Mouse (Mus musculus) G1E-ER4 (cell line): ENCODE measurements around the gene Itm2a. TPM values are rescaled to one million over a fixed set of nuclear protein-coding genes. Genes with fewer than 3 reads are reported as not detected.

ENCODE experiments used
- GATA1 ChIP-seq: IDR thresholded peaks from one replicate; pipeline ENCODE4 v1.8.0; 2012; ENCODE audit warnings: low read length, inconsistent platforms
- polyA plus RNA-seq: library from polyadenylated mRNA; stranded (reverse); fragments of >175 nt; gene quantifications from 2 replicates; pipeline ENCODE4 v1.2.3, GENCODE M21; 2012

The Itm2a gene
- 0.12 and 0.25 TPM in 2 replicates for polyA plus RNA-seq

DNA sequence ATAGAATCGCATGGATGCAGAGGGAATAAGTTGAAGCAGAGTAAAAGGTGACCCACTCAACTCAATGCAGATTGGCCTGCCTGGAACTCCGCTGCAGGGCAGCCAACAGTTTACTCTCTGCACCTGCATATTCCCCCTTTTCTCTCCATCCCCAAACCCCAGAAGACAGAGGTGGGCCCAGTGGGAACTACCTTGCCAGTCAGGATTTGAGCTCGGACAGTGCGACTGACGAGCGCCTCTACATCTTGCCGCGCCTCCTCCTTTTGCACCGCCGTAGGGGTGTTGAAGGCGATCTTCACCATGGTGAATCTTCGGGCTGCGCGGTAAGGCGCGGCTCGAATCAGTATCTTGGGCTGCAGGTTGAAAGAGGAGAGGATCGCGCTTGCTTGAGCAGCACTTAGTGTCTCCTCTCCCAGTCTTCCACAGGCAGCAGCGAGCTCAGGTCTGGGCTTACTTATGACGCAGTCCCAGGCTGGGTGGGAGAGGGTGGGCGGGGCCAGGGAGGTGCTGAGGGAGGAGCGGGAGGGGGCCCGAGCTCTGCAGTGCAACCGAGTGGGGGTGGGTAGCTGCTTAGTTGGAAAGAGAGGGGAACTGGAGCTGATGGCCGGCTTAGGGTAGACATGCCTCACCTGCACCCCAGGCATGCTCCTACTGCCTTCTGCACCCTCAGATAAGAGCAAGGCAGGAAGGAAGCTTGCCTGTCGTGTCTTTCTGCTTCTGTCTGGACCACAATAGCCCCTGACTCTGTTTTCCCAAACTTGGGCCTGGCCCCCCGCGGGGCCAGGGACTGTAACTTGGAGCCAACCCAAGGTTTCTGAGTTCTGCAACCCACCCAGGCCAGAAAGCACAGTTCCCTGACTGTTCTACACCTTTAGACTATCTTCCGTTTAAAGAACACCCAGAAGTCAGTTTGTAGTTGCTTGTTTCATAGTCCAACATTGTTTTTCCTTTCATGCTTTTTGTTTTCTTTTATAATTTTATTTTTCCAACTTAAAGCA lies at the start of gene Itm2a:
TSS of gene Itm2a (minus strand) at position 462 of the 998 bp plus-strand sequence.
- no peak for TF ChIP-seq GATA1

DNA sequence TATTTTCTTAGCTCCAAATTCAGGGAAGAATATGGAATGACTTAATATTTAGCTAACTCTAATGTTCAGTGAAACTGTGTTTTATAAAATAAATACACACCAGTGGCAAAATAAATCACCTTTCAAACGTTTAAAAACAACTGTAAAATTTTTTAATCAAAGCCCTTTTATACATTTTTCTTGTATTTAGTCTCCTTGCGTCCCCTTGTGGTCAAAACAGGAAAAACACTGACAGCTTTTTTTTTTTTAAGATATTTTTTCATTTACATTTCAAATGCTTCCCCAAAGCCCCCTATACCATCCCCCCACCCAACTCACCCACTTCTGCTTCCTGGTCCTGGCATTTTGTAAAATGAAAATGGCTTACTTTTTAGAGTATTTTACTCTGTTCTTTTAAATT lies 32.7 kb upstream of the Itm2a start:
- no peak for TF ChIP-seq GATA1

DNA sequence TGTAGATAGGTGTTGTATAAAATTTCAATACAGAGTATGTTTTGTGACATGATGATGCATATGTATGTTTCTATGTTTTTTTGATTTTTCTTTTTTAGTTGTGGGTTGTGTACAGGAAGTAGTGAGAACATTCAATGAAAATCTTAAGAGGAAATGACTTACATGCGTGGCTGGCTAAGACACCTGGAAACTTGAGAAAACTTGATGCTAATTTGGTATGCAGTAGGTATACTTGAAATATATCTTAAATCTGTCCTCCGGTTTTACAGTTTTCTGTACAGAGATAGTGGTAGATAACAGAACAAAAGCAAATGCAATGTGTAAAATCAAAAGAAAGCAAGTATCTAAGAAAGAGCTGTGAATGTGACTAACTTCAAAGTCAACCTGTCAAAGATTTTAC lies 18.1 kb upstream of the Itm2a start:
- TF ChIP-seq GATA1: no peak

DNA sequence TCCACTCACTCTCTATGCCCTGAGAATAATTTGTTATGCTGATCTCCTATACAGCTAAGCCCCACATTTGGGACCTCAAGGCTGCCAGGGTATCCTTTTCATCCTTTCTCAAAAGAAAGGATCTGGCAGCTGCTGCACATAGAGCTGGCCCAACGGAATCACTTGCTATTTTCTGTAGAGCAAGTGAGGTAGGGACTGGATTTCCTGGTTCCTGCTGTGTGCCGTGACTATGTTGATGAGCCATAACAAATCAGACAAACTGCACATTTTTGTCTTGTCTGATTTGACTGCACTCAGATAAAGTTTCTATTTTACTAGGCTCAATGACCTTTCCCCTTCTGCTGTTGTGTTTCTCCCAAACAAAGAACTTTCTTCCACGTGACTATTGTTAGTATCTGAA lies 14.2 kb upstream of the Itm2a start:
- TF ChIP-seq GATA1: no peak

DNA sequence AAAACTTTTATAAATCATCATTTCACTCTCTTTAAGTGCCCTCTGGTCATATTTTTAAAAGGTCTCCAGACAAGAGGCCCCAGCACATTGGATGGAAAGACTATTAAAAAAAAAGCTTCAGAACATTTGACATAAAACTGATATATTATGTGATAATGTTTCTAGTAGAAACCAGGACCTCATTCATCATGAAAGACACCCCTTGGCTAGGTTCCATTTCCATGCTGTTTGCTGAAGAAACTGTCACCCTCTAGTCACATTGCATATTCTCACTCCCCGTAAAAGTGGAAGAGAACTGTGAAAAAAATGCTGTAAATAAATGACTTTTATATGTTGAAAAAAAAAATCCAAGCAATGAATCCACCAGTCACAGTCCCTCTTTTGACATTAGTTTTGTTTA lies 12.8 kb upstream of the Itm2a start:
- TF ChIP-seq GATA1: no peak

DNA sequence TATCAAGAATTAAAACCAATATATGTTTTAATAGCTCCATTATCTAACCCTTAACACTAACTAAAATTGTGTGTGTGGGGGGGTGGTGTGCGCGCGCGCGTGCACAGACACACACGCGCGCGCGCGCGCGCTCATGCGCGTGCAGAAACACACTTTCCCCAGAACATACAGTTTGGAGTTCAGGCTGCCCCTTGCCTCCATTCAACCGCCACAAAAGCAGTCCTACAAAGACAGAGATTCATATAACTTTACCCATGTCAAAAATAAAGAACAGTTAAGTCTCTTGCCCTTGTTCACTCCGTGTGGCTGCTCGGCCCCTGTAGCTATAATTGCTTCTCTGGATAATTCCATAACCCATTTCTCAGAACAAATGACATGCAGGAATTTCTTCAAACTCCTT lies 695 bp downstream of the Itm2a start:
- TF ChIP-seq GATA1: no peak

DNA sequence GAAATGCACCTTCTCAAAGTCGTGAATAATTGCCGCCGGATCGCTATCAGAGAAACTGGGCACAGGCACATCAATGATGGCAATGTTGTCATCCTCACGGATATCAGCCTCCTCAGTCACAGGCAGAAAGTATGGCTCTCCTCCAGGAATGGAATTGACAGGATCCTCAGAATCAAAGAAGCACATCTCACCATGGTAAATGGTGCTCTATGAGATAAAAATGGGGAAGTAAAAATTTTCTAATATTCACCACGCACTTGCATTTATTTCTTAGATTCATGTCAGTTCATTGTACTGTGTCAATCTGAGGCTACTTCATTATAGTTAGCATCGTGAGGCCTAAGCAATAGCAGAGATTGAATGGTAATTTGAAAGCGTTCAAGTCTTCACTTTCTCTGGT lies 4.1 kb downstream of the Itm2a start:
- no peak for TF ChIP-seq GATA1

DNA sequence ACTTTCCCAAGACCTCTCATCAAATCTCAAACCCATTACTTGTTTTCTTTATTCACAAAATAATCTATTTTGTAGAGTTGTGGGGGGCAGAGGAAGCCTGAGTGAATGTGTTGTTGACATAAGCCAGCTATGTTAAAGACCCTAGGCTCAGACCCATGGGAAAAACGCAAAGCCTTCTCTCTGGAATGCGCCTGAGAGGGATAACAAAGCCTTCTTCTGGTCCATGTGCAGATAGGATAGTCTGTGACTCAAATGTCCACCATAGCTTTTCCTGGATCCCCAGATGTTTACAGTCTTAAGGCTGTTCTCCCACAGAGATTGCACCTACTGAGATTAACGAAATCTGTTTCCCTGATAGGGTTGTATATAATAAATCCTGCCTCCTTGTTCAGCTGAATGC lies 9.9 kb downstream of the Itm2a start:
- no peak for TF ChIP-seq GATA1

DNA sequence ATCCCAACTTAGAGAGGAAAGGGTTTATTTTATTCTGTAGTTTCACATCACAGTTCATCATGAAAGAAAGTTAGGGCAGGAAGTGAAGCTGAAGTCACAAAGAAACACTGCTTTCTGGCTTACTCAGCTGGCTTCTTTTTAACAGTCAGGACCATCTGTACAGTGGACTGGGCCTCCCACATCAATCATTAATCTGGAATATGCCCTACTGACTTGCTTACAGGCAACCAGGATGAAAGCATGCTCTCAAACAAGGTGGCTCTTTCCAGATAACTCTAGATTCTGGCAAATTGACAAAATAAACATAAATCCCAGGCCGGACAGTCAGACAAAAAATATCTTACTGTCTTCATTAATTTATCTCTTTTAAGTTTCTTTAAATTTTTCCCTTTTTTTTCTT lies 27.8 kb downstream of the Itm2a start:
- no peak for TF ChIP-seq GATA1

Other genes starting within 250 kb of the Itm2a start
- 0.04 TPM in 2 replicates for gene Gpr174, start 147.5 kb downstream of the Itm2a start, polyA plus RNA-seq